14 mouse cellular contexts compared by ENCODE assay signal in genomic region chr12:53407776-53408175, GRCm38 (mm10).
DNase-seq lines count a peak whose midpoint lies in the region; TF ChIP-seq lines count a peak whose summit lies in the region.
"Had no signal": no experiment of that assay in that cellular context is flagged by ENCODE, and none has a peak within 500 bp of the region (broad histone marks: within the 10 kb centered on the region; RNA-seq: fewer than 3 reads in every experiment).

No protein-coding gene starts in this region.

- no peak for TF ChIP-seq POLR2A in cerebellum, adult 2 months (IDR thresholded peaks at IDR 0.05; ENCODE audit: borderline replicate concordance, insufficient read depth, low read length)

- peak overlapping the region; percentile 19; the same call in 1 of the 2 replicates for H3K27ac ChIP-seq in left cerebral cortex, adult 2 months
- H3K27ac ChIP-seq in cerebellum, adult 2 months (ENCODE audit: insufficient read depth, low read length), result no peak overlapping the region
- H3K27ac ChIP-seq: heart, adult 2 months; hindbrain, postnatal 0 days; kidney, embryonic 15.5 days had no signal

- H3K27me3 ChIP-seq in cerebellum, adult 2 months (ENCODE audit: control insufficient read depth, insufficient read depth, low read length), result no peaks in the 10 kb centered on the region
- H3K27me3 ChIP-seq: kidney, embryonic 15.5 days had no signal

- intact Hi-C loops in left cerebral cortex, adult 2 months (cut with DNase I), result no loop called here

- DNase-seq in layer of hippocampus, adult 11-12 months (ENCODE audit: low spot score), result peak; percentile 59
- DNase-seq in layer of hippocampus, postnatal 25 days (ENCODE audit: extremely low spot score in 1 of 2, low spot score in 1 of 2), result no peak
- peak; percentile 41 to 45 for DNase-seq in right cerebral cortex, adult 2 months (ENCODE audit: low spot score in 2 of 2)
- no peak for DNase-seq in right cerebral cortex, postnatal 4 days
- DNase-seq in left cerebral cortex, adult 2 months (ENCODE audit: extremely low spot score in 1 of 2, low spot score in 2 of 2), result no peak
- DNase-seq in cerebellum, adult 2 months, result no peak
- DNase-seq in Muller cell, postnatal 12 days (ENCODE audit: inconsistent ontology term), result no peak
- no peak for DNase-seq in kidney, adult 9 months
- DNase-seq: adrenal gland, postnatal 36 days; heart, adult 2 months; heart, postnatal 14 days; thymus, adult 18-20 months had no signal

- no peaks in the 10 kb centered on the region for H3K4me1 ChIP-seq in cerebellum, adult 2 months (ENCODE audit: control insufficient read depth, insufficient read depth, low read length)

- WGBS in cerebellum, adult 2 months, result 72% methylated on average over 3 of the region's 3 CpGs

- no peak for TF ChIP-seq CTCF in left cerebral cortex, adult 2 months (IDR thresholded peaks at IDR 0.05)
- no peak for TF ChIP-seq CTCF in cerebellum, adult 2 months (IDR thresholded peaks at IDR 0.05; ENCODE audit: borderline replicate concordance, insufficient read depth, low read depth, low read length)

- no peak overlapping the region for H3K4me3 ChIP-seq in left cerebral cortex, adult 2 months
- H3K4me3 ChIP-seq in cerebellum, adult 2 months (replicated peaks; ENCODE audit: insufficient read depth, low read depth, low read length), result no peak overlapping the region
- H3K4me3 ChIP-seq: heart, adult 2 months; kidney, embryonic 15.5 days had no signal

Comparison
In these comparisons a context has a peak if more than half of its experiments do, and no peak if none do; other contexts are left out.
1. DNase-seq: peak in layer of hippocampus, adult 11-12 months (single experiment) and right cerebral cortex, adult 2 months (2 of 2); none in layer of hippocampus, postnatal 25 days (0 of 2), right cerebral cortex, postnatal 4 days (single experiment), left cerebral cortex, adult 2 months (0 of 2), cerebellum, adult 2 months (0 of 2), Muller cell, postnatal 12 days (single experiment) and kidney, adult 9 months (single experiment).